Mouse (Mus musculus): ENCODE data around the gene Rgs7bp. TPM values are rescaled to one million over a fixed set of nuclear protein-coding genes. Genes with fewer than 3 reads are reported as not detected.
"Not testable (repeated sequence)": the region's sequence is repeated elsewhere in the genome, so short reads cannot be mapped to it uniquely, and the experiment has no call there.

Rgs7bp gene
- polyA plus RNA-seq, 1 experiment from 2014 or later: 5.0 TPM

- Histone ChIP-seq H3K36me3 (no peaks in the 10 kb centered on the region), H3K4me2 (no peak overlapping the region), H3K4me3 (no peak overlapping the region), H3K27ac (no peak overlapping the region), H3K4me1 (no peaks in the 10 kb centered on the region), H3K9ac (no peak overlapping the region), H3K27me3 (no peaks in the 10 kb centered on the region), H3K9me3 (no peaks in the 10 kb centered on the region)
- WGBS: 79% methylated on average over 16 of the region's 16 CpGs
- no peak for ATAC-seq (ENCODE audit: insufficient number of reproducible peaks, low FRiP score, low TSS enrichment, low read depth)
Observed at GRCm38 (mm10) chr13:104918663-104919062, 136.1 kb downstream of the Rgs7bp start.

GRCm38 (mm10) chr13:104916771-104917170 is 138.0 kb downstream of the Rgs7bp start:
- not testable (repeated sequence) for H3K4me3 ChIP-seq; H3K27ac ChIP-seq; H3K4me2 ChIP-seq; ATAC-seq (ENCODE audit: insufficient number of reproducible peaks, low FRiP score, low TSS enrichment, low read depth); H3K4me1 ChIP-seq; H3K36me3 ChIP-seq; H3K9me3 ChIP-seq; H3K9ac ChIP-seq; H3K27me3 ChIP-seq
- WGBS: 85% methylated on average over 6 of the region's 6 CpGs

- H3K27ac ChIP-seq: no peak overlapping the region
- H3K4me3 ChIP-seq: no peak overlapping the region
- no peaks in the 10 kb centered on the region for H3K4me1 ChIP-seq
- no peaks in the 10 kb centered on the region for H3K27me3 ChIP-seq
- H3K4me2 ChIP-seq: no peak overlapping the region
- no peak for ATAC-seq (ENCODE audit: insufficient number of reproducible peaks, low FRiP score, low TSS enrichment, low read depth)
- H3K9me3 ChIP-seq: no peaks in the 10 kb centered on the region
- 89% methylated on average over 2 of the region's 2 CpGs for WGBS
- no peaks in the 10 kb centered on the region for H3K36me3 ChIP-seq
- H3K9ac ChIP-seq: no peak overlapping the region
Observed at GRCm38 (mm10) chr13:104916106-104916505, 138.6 kb downstream of the Rgs7bp start.

GRCm38 (mm10) chr13:104914288-104914895 is 140.3 kb downstream of the Rgs7bp start:
- ATAC-seq (ENCODE audit: insufficient number of reproducible peaks, low FRiP score, low TSS enrichment, low read depth): no peak
- Histone ChIP-seq H3K4me3 (no peak overlapping the region), H3K4me1 (no peaks in the 10 kb centered on the region), H3K9me3 (no peaks in the 10 kb centered on the region), H3K27ac (no peak overlapping the region), H3K27me3 (no peaks in the 10 kb centered on the region), H3K9ac (no peak overlapping the region), H3K36me3 (no peaks in the 10 kb centered on the region), H3K4me2 (no peak overlapping the region)
- WGBS: 90% methylated on average over 17 of the region's 17 CpGs

GRCm38 (mm10) chr13:104911626-104912025 is 143.1 kb downstream of the Rgs7bp start:
- not testable (repeated sequence) for H3K4me1 ChIP-seq; H3K27ac ChIP-seq; H3K4me2 ChIP-seq; H3K9me3 ChIP-seq; ATAC-seq (ENCODE audit: insufficient number of reproducible peaks, low FRiP score, low TSS enrichment, low read depth); H3K9ac ChIP-seq; H3K36me3 ChIP-seq; H3K27me3 ChIP-seq; H3K4me3 ChIP-seq
- WGBS: 83% methylated on average over 5 of the region's 5 CpGs

GRCm38 (mm10) chr13:104911006-104911405 is 143.7 kb downstream of the Rgs7bp start:
- WGBS: 89% methylated on average over 1 of the region's 1 CpGs
- not testable (repeated sequence) for H3K4me3 ChIP-seq; H3K9ac ChIP-seq; H3K27me3 ChIP-seq; H3K4me1 ChIP-seq; H3K4me2 ChIP-seq; ATAC-seq (ENCODE audit: insufficient number of reproducible peaks, low FRiP score, low TSS enrichment, low read depth); H3K9me3 ChIP-seq; H3K27ac ChIP-seq; H3K36me3 ChIP-seq

- no peak overlapping the region for H3K9ac ChIP-seq
- H3K27me3 ChIP-seq: no peaks in the 10 kb centered on the region
- no peaks in the 10 kb centered on the region for H3K36me3 ChIP-seq
- no peaks in the 10 kb centered on the region for H3K9me3 ChIP-seq
- 64% methylated on average over 7 of the region's 7 CpGs for WGBS
- no peak for ATAC-seq (ENCODE audit: insufficient number of reproducible peaks, low FRiP score, low TSS enrichment, low read depth)
- no peak overlapping the region for H3K27ac ChIP-seq
- no peak overlapping the region for H3K4me3 ChIP-seq
- no peaks in the 10 kb centered on the region for H3K4me1 ChIP-seq
- H3K4me2 ChIP-seq: no peak overlapping the region
Observed at GRCm38 (mm10) chr13:104908691-104909090, 146.0 kb downstream of the Rgs7bp start.

Other genes with a start within 250 kb of the Rgs7bp start
- gene Cwc27, start 237.8 kb downstream of the Rgs7bp start, polyA plus RNA-seq (2015; fragmentation: Nextera tagmentation; extraction: Ambion mirVana): 24.4 and 26.7 TPM in 2 replicates
- gene Shisal2b, start 191.0 kb downstream of the Rgs7bp start, polyA plus RNA-seq (2015; fragmentation: Nextera tagmentation; extraction: Ambion mirVana): 0.26 and 0.78 TPM in 2 replicates
- gene 4933425L06Rik, start 27.2 kb upstream of the Rgs7bp start, polyA plus RNA-seq (2015; fragmentation: Nextera tagmentation; extraction: Ambion mirVana): not detected in 2 replicates
- gene Rnf180, start 239.9 kb upstream of the Rgs7bp start, polyA plus RNA-seq (2015; fragmentation: Nextera tagmentation; extraction: Ambion mirVana): 6.4 and 7.7 TPM in 2 replicates